Mouse (Mus musculus): ENCODE measurements around the gene Pigz. TPM values are rescaled to one million over a fixed set of nuclear protein-coding genes. Genes with fewer than 3 reads are reported as not detected.

Pigz gene
- polyA plus RNA-seq, 1 experiment from 2014 or later = 2.9 TPM

DNA sequence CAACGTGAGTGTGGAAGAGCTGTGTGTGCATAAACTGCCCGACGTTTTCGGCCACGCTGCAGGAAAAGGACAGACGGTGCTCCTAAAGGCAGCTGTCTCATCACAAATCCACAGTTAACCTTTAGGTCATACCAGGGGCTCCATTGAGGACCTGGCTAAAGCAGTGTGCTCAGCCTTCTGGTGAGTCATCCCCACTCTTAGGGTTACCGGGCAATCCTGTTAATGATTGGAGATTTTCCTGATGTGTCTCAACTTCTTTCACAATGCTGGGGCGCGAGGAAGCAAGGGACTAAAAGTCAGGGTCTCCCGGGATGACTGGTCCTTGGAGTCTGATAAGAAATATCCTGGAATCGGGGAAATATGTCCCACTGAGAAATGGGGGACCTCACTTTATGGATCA, 15.9 kb upstream of the Pigz start:
- WGBS (ENCODE audit: missing documents) = 89% methylated on average over 11 of the region's 11 CpGs

DNA sequence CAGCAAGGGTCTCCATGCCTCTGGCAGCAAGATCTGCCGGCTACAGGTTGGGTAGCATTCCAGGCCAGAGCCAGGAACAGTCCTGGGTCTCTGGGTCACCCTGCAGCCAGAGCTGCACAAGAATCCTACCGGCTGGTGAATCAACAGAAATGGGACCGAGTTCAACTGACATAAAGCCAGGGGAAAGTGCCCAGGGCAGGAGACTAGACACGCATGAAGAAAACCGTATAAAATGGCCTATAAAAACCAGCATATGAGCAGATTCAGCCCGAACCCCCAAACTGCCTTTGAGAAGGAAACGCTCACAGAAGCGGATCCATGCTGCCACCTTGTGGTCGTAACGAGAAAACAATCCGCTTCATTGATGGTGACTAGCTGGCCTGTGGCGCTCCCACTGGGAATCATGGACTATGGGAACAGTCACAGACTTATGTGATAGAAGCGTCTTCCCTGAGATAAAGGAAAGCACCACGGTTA, 15.4 kb upstream of the Pigz start:
- Histone ChIP-seq H3K27ac (no peak overlapping the region), H3K4me3 (ENCODE audit: inconsistent target) (no peak overlapping the region)
- WGBS (ENCODE audit: missing documents) = 13% methylated on average over 14 of the region's 14 CpGs

More for the DNA sequence above, 15.9 kb upstream of the Pigz start:
- Histone ChIP-seq H3K79me2 (ENCODE audit: inconsistent target) (no peaks in the 10 kb centered on the region), H3K27ac (no peak overlapping the region), H3K36me3 (ENCODE audit: inconsistent target) (no peaks in the 10 kb centered on the region), H3K4me3 (ENCODE audit: inconsistent target) (no peak overlapping the region)

DNA sequence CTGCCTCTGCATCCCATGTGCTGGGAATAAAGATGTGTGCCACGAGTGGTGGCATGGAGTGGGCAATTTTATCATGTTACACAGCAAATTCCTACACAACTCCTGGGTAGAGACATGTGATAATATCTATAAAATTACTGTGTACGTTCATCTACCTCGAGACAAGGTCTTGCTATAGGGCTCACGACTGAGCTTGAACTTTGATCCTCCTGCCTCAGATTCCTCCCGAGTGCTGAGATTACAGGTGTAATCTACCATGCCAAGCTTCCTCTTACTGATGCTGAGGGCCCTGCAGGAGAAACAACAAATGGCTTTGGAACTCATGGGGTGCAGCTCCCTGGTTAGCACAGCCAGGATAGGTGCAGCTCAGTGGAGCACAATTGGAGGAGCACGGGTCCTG, 9.3 kb upstream of the Pigz start:
- 88% methylated on average over 6 of the region's 6 CpGs for WGBS (ENCODE audit: missing documents)
- Histone ChIP-seq H3K4me3 (ENCODE audit: inconsistent target) (no peak overlapping the region), H3K79me2 (ENCODE audit: inconsistent target) (no peaks in the 10 kb centered on the region), H3K27ac (no peak overlapping the region), H3K36me3 (ENCODE audit: inconsistent target) (no peaks in the 10 kb centered on the region)

More for the DNA sequence above, 15.4 kb upstream of the Pigz start:
- Histone ChIP-seq H3K79me2 (ENCODE audit: inconsistent target) (no peaks in the 10 kb centered on the region), H3K36me3 (ENCODE audit: inconsistent target) (no peaks in the 10 kb centered on the region)

DNA sequence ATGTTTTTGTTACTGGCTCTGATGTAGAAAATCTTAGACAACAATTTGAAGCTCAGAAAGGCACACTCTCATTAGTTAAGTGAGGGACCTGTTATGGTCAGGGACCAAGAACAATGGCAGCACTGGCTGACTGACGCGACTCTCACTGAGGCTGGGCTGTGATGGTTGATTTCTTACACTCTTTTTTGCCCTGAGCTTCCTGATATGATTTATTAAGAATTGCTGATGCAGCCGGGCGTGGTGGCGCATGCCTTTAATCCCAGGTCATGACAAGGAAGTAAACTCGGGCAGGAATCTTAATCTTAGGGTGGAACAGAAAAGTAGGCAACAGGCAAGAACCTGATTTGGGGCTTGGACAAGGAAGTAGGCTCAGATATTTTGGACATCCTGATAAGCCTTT, 7.6 kb upstream of the Pigz start:
- WGBS (ENCODE audit: missing documents) = 95% methylated on average over 6 of the region's 6 CpGs
- H3K27ac ChIP-seq = no peak overlapping the region

GRCm38 (mm10) chr16:31926547-31927182, 7.0 kb upstream of the Pigz start:
- no peak overlapping the region for H3K27ac ChIP-seq
- 90% methylated on average over 13 of the region's 13 CpGs for WGBS (ENCODE audit: missing documents)

More for the DNA sequence above, 7.6 kb upstream of the Pigz start:
- Histone ChIP-seq H3K4me3 (ENCODE audit: inconsistent target) (no peak overlapping the region), H3K36me3 (ENCODE audit: inconsistent target) (no peaks in the 10 kb centered on the region), H3K79me2 (ENCODE audit: inconsistent target) (no peaks in the 10 kb centered on the region)

GRCm38 (mm10) chr16:31927412-31927811, 6.2 kb upstream of the Pigz start:
- 93% methylated on average over 5 of the region's 5 CpGs for WGBS (ENCODE audit: missing documents)

More at GRCm38 (mm10) chr16:31926547-31927182, 7.0 kb upstream of the Pigz start:
- H3K36me3 ChIP-seq (ENCODE audit: inconsistent target) = no peaks in the 10 kb centered on the region
- H3K79me2 ChIP-seq (ENCODE audit: inconsistent target) = no peaks in the 10 kb centered on the region
- no peak overlapping the region for H3K4me3 ChIP-seq (ENCODE audit: inconsistent target)

GRCm38 (mm10) chr16:31931330-31931729, 2.3 kb upstream of the Pigz start:
- Histone ChIP-seq H3K4me3 (ENCODE audit: inconsistent target) (no peak overlapping the region), H3K36me3 (ENCODE audit: inconsistent target) (no peaks in the 10 kb centered on the region)
- WGBS (ENCODE audit: missing documents) = 76% methylated on average over 17 of the region's 17 CpGs

More at GRCm38 (mm10) chr16:31927412-31927811, 6.2 kb upstream of the Pigz start:
- no peaks in the 10 kb centered on the region for H3K36me3 ChIP-seq (ENCODE audit: inconsistent target)
- H3K27ac ChIP-seq = no peak overlapping the region
- H3K79me2 ChIP-seq (ENCODE audit: inconsistent target) = no peaks in the 10 kb centered on the region
- no peak overlapping the region for H3K4me3 ChIP-seq (ENCODE audit: inconsistent target)

GRCm38 (mm10) chr16:31932255-31932654, 1.4 kb upstream of the Pigz start:
- Histone ChIP-seq H3K27ac (no peak overlapping the region), H3K79me2 (ENCODE audit: inconsistent target) (no peaks in the 10 kb centered on the region), H3K4me3 (ENCODE audit: inconsistent target) (no peak overlapping the region), H3K36me3 (ENCODE audit: inconsistent target) (no peaks in the 10 kb centered on the region)
- 81% methylated on average over 5 of the region's 5 CpGs for WGBS (ENCODE audit: missing documents)

More at GRCm38 (mm10) chr16:31931330-31931729, 2.3 kb upstream of the Pigz start:
- no peak overlapping the region for H3K27ac ChIP-seq
- H3K79me2 ChIP-seq (ENCODE audit: inconsistent target) = no peaks in the 10 kb centered on the region

DNA sequence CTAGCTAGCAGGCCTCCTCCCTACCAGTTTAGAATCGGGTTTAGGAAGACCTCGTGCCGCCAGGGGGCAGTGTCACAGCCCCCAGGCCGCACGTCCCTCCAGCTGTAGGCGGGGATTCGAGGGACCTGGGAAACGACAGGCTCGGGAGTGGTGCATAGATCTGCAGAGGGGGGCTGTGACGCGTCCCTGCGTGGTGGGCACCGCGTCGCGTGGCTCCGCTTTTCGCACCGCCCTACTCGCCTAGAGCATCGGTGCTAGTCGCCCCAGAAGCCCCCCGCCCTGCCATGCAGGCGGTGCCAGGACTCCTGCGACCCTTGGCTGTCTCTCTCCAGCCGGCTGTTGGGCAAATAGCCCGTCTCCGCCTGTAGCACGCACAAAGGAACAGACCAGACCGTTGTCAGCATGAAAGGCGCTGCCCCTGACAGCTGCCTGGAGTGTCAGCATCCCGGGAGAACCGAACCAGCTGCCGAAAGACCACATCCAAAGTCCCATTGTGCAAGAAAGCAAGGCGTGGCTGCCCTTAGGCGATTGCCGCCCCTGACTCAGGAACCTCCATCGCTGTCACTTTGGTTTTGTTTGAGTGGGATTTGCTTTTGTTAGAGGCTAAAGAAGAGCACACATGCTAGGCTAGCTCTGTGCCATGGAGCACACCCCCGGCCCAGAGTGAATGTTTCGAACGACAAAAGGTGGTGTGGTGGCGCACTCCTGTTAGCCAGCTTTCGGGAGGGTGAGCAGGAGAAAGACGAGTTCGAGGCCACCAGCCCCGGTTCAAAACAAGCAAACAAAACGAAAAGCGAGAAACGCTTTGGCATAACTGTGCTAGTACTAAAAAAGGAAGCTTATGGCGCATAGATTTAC, 582 bp upstream of the Pigz start:
- no peaks in the 10 kb centered on the region for H3K36me3 ChIP-seq (ENCODE audit: inconsistent target)
- H3K4me3 ChIP-seq (ENCODE audit: inconsistent target) = peak overlapping the region; percentile 33
- 2% methylated on average over 50 of the region's 50 CpGs for WGBS (ENCODE audit: missing documents)
- H3K27ac ChIP-seq = peak overlapping the region; percentile 74
- H3K79me2 ChIP-seq (ENCODE audit: inconsistent target) = no peaks in the 10 kb centered on the region

DNA sequence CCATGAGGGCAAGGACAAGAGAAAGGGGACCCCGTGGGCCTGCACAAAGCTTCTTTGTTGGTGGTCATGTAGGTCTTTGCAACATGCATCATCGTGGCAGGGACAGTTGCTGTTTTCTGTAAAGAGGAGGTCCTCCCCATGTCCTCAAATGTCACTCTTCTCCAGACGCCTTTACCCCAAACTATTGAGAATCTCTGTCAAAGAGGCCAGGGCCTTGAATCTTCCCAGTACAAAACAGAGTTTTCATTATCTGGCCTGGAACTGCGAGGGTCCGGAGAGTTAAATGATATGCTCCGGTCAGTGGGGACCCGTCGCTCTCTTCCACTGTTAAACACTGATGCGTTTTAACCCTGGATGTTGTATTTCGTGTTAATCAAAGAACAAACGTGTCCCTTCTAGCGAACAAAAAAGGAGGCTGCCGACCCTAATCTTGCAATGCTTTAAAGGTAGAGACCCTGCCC, 929 bp downstream of the Pigz start:
- Histone ChIP-seq H3K4me3 (ENCODE audit: inconsistent target) (peak overlapping the region; percentile 36), H3K27ac (peak overlapping the region; percentile 74), H3K36me3 (ENCODE audit: inconsistent target) (no peaks in the 10 kb centered on the region), H3K79me2 (ENCODE audit: inconsistent target) (no peaks in the 10 kb centered on the region)
- 50% methylated on average over 11 of the region's 13 CpGs for WGBS (ENCODE audit: missing documents)

DNA sequence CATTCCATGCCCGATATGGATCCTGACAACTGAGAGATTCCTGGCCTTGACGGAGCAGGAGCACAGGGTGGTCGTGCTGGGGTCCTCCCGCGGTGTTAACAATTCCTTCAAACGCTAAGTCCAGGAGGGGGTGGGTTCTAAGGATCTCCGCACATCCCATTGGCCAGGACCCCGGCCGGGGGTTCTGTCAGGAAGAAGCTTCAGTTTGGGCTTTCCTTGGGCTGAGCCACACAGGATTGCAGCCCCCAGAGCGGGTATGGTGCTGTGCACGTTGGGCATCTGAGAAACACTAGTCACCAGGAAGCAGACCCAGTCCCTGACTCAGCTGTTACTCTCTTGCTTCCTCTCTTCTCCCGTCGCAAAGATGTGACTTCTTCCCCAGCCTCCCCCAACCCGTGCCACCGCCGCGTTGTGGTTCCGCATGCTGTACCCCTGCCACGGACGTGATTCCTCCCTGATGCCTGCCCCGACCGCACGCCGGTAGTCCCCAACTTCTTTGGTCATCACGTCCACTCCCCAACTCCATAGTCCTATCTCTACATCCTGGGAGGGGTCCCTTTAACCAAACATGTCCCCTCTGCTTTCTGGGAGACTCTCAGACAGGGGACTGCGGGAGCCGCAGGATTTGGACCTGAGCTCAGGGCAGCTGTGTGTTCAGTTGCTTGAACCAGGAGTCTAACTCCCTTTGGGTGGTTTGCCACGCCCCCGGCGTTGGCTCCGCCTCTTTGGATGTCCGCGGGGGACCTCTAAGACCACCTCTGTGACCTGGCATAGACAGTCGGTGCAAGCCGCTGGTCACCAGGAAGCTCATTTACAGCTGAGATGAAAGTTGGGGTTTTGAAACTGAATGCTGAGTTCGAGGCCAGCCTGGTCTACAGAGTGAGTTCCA, 1.7 kb downstream of the Pigz start:
- H3K4me3 ChIP-seq (ENCODE audit: inconsistent target) = peak overlapping the region; percentile 36
- 7% methylated on average over 36 of the region's 36 CpGs for WGBS (ENCODE audit: missing documents)
- H3K79me2 ChIP-seq (ENCODE audit: inconsistent target) = no peaks in the 10 kb centered on the region
- no peaks in the 10 kb centered on the region for H3K36me3 ChIP-seq (ENCODE audit: inconsistent target)
- H3K27ac ChIP-seq = peak overlapping the region; percentile 74

DNA sequence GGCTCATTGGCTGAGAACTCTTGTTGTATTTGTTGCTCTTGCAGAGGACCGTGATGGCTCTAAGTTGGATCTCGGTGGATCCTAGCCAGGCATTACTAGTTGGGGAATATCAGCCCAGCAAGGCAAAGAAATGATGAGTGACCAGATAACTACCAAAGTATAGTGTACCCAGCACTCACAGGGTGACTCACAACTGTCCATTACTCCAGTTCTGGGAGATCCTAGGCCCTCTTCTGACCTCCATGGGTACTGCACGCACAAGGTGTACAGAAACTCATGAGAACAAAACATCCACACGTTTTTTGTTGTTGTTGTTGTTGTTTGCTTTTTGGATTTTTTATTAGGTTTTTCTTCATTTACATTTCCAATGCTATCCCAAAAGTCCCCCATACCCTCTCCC, 2.9 kb downstream of the Pigz start:
- Histone ChIP-seq H3K27ac (no peak overlapping the region), H3K4me3 (ENCODE audit: inconsistent target) (no peak overlapping the region), H3K79me2 (ENCODE audit: inconsistent target) (no peaks in the 10 kb centered on the region), H3K36me3 (ENCODE audit: inconsistent target) (no peaks in the 10 kb centered on the region)
- 89% methylated on average over 4 of the region's 4 CpGs for WGBS (ENCODE audit: missing documents)

- WGBS (ENCODE audit: missing documents) = 35% methylated on average over 6 of the region's 6 CpGs
- Histone ChIP-seq H3K79me2 (ENCODE audit: inconsistent target) (no peaks in the 10 kb centered on the region; the same call in 1 of the 2 replicates), H3K36me3 (ENCODE audit: inconsistent target) (no peaks in the 10 kb centered on the region), H3K4me3 (ENCODE audit: inconsistent target) (no peak overlapping the region), H3K27ac (peak overlapping the region; percentile 49)
Observed at GRCm38 (mm10) chr16:31938856-31939255, 5.2 kb downstream of the Pigz start.

GRCm38 (mm10) chr16:31940586-31940985, 6.9 kb downstream of the Pigz start:
- H3K4me3 ChIP-seq (ENCODE audit: inconsistent target) = no peak overlapping the region
- peaks cover 10% of the 10 kb centered on the region; the same call in 1 of the 2 replicates for H3K36me3 ChIP-seq (ENCODE audit: inconsistent target)
- WGBS (ENCODE audit: missing documents) = 77% methylated on average over 2 of the region's 2 CpGs
- H3K79me2 ChIP-seq (ENCODE audit: inconsistent target) = peaks cover 16% of the 10 kb centered on the region
- H3K27ac ChIP-seq = no peak overlapping the region

Measured in macrophage (primary cell).